Mouse (Mus musculus): ENCODE results near the gene Hist1h1e.
"Not testable (repeated sequence)": the region's sequence is repeated elsewhere in the genome, so short reads cannot be mapped to it uniquely, and the experiment has no call there.

The Hist1h1e gene

DNA sequence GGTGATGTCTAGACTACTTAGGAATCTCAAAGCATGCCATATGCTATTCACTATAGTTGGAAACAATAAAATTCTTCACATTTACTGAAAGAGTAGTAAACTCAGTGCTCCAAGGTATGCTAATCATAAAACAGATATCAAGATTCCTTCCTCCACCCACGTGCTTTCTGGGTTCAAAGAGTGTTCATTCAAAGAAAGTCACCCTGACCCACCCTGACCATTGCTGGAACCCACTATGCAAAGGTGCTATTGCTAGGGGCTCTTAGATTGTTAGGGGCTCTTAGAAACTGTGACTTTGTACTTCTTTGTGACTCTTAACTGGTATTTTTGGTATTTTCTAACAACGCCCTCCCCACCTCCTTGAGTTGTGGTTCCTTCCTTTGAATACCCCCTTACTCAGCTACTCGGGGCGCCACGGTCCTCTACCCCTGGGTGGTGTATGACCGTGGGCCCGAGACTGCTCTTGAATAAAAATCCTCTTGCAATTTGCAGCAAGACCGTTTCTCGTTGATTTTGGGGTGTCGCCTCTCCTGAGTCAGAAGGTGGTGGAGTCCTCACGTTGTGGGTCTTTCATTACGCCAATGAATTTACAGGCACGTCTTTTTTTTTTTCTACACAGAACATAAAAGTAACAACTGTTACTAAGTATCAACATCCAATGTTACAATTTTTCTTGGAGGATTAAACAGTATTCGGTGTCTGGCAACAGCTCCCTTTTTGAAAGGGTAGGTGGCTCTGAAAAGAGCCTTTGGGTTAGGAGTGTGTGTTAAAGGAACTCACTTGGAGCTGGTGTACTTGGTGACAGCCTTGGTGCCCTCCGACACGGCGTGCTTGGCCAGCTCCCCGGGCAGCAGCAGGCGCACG lies 49.1 kb downstream of the Hist1h1e start:
- not testable (repeated sequence) for DNase-seq (ENCODE audit: low read depth, low spot score)

DNA sequence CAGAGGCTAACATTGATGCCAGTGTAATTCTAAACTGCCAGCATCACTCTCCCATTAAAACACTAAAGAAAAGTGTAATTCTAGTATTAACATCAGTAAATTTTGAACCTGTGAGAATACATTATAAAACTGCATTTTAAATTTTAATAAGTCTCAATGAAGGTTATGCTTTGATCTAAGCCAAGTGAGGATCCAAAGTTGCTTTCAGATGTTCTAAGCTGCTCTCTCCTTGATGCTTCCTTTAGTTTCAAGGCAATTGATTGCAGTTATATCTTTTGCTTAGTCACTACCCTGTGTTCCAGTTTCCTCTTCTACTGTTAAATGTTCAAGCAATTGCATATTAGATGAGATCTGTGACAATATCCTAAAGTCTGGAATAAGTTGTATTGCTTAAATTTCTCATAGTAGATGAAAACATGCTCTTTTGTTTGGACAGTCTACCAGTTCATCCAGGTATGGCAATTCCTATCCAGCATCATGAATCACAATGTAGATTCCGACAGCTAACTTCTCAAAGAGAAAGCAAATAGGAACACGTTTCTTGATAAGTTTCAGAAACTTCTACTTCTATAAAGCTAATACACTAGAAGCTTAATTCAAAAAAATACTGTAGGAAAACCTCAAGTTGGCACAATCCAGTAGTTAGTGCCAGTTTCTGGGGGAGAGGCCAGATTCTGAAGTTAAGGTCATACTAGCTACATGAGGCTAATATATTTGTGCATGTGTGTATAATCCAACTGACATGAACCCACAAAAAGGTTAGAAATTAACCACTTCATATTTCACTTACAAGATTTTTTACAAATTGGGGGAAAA lies 49.9 kb downstream of the Hist1h1e start:
- no peak for DNase-seq (ENCODE audit: low read depth, low spot score)

DNA sequence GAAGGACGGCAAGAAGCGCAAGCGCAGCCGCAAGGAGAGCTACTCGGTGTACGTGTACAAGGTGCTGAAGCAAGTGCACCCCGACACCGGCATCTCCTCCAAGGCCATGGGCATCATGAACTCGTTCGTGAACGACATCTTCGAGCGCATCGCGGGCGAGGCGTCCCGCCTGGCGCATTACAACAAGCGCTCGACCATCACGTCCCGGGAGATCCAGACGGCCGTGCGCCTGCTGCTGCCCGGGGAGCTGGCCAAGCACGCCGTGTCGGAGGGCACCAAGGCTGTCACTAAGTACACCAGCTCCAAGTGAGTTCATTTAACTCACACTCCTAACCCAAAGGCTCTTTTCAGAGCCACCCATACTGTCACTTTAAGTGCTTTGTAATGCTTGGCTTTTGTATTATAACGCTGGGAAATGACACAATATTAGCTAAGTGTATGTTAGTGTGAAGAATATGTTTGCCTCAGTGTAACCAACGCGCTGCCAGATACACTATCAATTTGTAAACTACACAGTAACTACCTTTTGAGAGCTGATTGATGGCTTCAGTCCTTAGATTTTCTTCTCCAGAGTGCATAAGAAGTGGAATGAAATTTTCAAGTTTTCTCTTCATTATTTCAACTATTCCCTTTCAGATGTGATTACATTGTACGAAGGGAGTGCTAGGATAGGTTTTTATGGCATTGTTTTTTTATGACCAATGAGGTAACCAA lies 50.7 kb downstream of the Hist1h1e start:
- not testable (repeated sequence) for DNase-seq (ENCODE audit: low read depth, low spot score)

DNA sequence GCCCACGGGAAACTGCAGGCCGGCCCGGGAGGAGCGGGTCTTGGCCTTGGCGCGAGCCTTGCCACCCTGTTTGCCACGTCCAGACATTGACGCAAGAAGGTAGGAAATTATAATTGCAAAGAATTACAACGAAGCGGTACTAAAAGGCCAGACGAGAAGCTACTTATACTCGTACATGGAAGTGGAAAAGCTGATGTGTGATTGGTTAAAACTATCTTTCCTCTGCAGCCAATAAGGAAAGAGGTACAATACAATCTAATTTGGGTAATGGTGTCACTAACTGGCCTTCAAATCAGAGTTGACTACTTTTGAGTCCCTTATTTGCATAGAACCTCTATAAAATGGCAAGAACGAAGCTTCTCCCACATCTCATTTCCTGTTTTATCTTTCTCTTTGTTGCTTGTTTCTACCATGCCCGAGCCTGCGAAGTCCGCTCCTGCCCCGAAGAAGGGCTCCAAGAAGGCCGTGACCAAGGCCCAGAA lies 51.3 kb downstream of the Hist1h1e start, which contains the start of the genes Hist1h2ae and Hist1h2bg:
Gene Hist1h2ae (minus strand): TSS at position 199 of the 482 bp plus-strand sequence.
Gene Hist1h2bg (plus strand): TSS at position 375 of the 482 bp plus-strand sequence.
- peak; percentile 80 for DNase-seq (ENCODE audit: low read depth, low spot score)

All from retina, adult 2 months (tissue).